Mouse (Mus musculus): ENCODE results near the gene Drd4. TPM values are rescaled to one million over a fixed set of nuclear protein-coding genes. Genes with fewer than 3 reads are reported as not detected.

Drd4 gene
- polyA plus RNA-seq, 1 experiment from 2014 or later, result 0.14 TPM

Other genes with a start within 250 kb of the Drd4 start
- 18.8 and 19.5 TPM in 2 replicates for gene B4galnt4, start 230.9 kb upstream of the Drd4 start, polyA plus RNA-seq (2014; fragmentation: Nextera tagmentation; extraction: Ambion mirVana)
- gene Pkp3, start 213.8 kb upstream of the Drd4 start, polyA plus RNA-seq (2014; fragmentation: Nextera tagmentation; extraction: Ambion mirVana), result 0.82 and 0.84 TPM in 2 replicates
- 1.2 and 1.8 TPM in 2 replicates for gene Sigirr, start 191.4 kb upstream of the Drd4 start, polyA plus RNA-seq (2014; fragmentation: Nextera tagmentation; extraction: Ambion mirVana)
- gene Ano9, start 174.2 kb upstream of the Drd4 start, polyA plus RNA-seq (2014; fragmentation: Nextera tagmentation; extraction: Ambion mirVana), result 0.12 TPM in 1 of 2 replicates, not detected in the other
- 68.6 and 70.7 TPM in 2 replicates for gene Ptdss2, start 169.6 kb upstream of the Drd4 start, polyA plus RNA-seq (2014; fragmentation: Nextera tagmentation; extraction: Ambion mirVana)
- gene Rnh1, start 119.1 kb upstream of the Drd4 start, polyA plus RNA-seq (2014; fragmentation: Nextera tagmentation; extraction: Ambion mirVana), result 54.6 and 56.7 TPM in 2 replicates
- gene Hras, start 98.0 kb upstream of the Drd4 start, polyA plus RNA-seq (2014; fragmentation: Nextera tagmentation; extraction: Ambion mirVana), result 86.1 and 103 TPM in 2 replicates
- gene Lrrc56, start 97.8 kb upstream of the Drd4 start, polyA plus RNA-seq (2014; fragmentation: Nextera tagmentation; extraction: Ambion mirVana), result 7.5 and 8.8 TPM in 2 replicates
- gene Lmntd2, start 77.9 kb upstream of the Drd4 start, polyA plus RNA-seq (2014; fragmentation: Nextera tagmentation; extraction: Ambion mirVana), result 2.1 and 2.5 TPM in 2 replicates
- 33.5 and 38.3 TPM in 2 replicates for gene Rassf7, start 76.1 kb upstream of the Drd4 start, polyA plus RNA-seq (2014; fragmentation: Nextera tagmentation; extraction: Ambion mirVana)
- 59.6 and 78.3 TPM in 2 replicates for gene Phrf1, start 63.2 kb upstream of the Drd4 start, polyA plus RNA-seq (2014; fragmentation: Nextera tagmentation; extraction: Ambion mirVana)
- 0.81 and 1.4 TPM in 2 replicates for gene Irf7, start 25.5 kb upstream of the Drd4 start, polyA plus RNA-seq (2014; fragmentation: Nextera tagmentation; extraction: Ambion mirVana)
- not detected in 2 replicates for gene Cdhr5, start 15.2 kb upstream of the Drd4 start, polyA plus RNA-seq (2014; fragmentation: Nextera tagmentation; extraction: Ambion mirVana)
- 1.1 TPM in 2 replicates for gene Sct, start 12.9 kb upstream of the Drd4 start, polyA plus RNA-seq (2014; fragmentation: Nextera tagmentation; extraction: Ambion mirVana)
- 61.6 and 66.9 TPM in 2 replicates for gene Deaf1, start 35.7 kb downstream of the Drd4 start, polyA plus RNA-seq (2014; fragmentation: Nextera tagmentation; extraction: Ambion mirVana)
- gene Tmem80, start 35.7 kb downstream of the Drd4 start, polyA plus RNA-seq (2014; fragmentation: Nextera tagmentation; extraction: Ambion mirVana), result 31.4 and 34.4 TPM in 2 replicates
- 0.97 and 1.3 TPM in 2 replicates for gene Eps8l2, start 46.9 kb downstream of the Drd4 start, polyA plus RNA-seq (2014; fragmentation: Nextera tagmentation; extraction: Ambion mirVana)
- 386 and 400 TPM in 2 replicates for gene Taldo1, start 100.2 kb downstream of the Drd4 start, polyA plus RNA-seq (2014; fragmentation: Nextera tagmentation; extraction: Ambion mirVana)
- 34.0 and 36.1 TPM in 2 replicates for gene Gatd1, start 122.1 kb downstream of the Drd4 start, polyA plus RNA-seq (2014; fragmentation: Nextera tagmentation; extraction: Ambion mirVana)
- 5.8 and 5.9 TPM in 2 replicates for gene Cend1, start 137.5 kb downstream of the Drd4 start, polyA plus RNA-seq (2014; fragmentation: Nextera tagmentation; extraction: Ambion mirVana)
- gene Slc25a22, start 145.9 kb downstream of the Drd4 start, polyA plus RNA-seq (2014; fragmentation: Nextera tagmentation; extraction: Ambion mirVana), result 31.2 and 31.9 TPM in 2 replicates
- gene Pidd1, start 152.0 kb downstream of the Drd4 start, polyA plus RNA-seq (2014; fragmentation: Nextera tagmentation; extraction: Ambion mirVana), result 7.4 and 7.8 TPM in 2 replicates
- gene Rplp2, start 155.4 kb downstream of the Drd4 start, polyA plus RNA-seq (2014; fragmentation: Nextera tagmentation; extraction: Ambion mirVana), result 891 and 959 TPM in 2 replicates
- 12.7 and 14.0 TPM in 2 replicates for gene Pnpla2, start 163.2 kb downstream of the Drd4 start, polyA plus RNA-seq (2014; fragmentation: Nextera tagmentation; extraction: Ambion mirVana)
- 2.7 and 5.3 TPM in 2 replicates for gene Cracr2b, start 169.1 kb downstream of the Drd4 start, polyA plus RNA-seq (2014; fragmentation: Nextera tagmentation; extraction: Ambion mirVana)
- 32.5 and 36.6 TPM in 2 replicates for gene Cd151, start 175.4 kb downstream of the Drd4 start, polyA plus RNA-seq (2014; fragmentation: Nextera tagmentation; extraction: Ambion mirVana)
- gene Polr2l, start 183.1 kb downstream of the Drd4 start, polyA plus RNA-seq (2014; fragmentation: Nextera tagmentation; extraction: Ambion mirVana), result 63.5 and 74.2 TPM in 2 replicates
- gene Tspan4, start 183.2 kb downstream of the Drd4 start, polyA plus RNA-seq (2014; fragmentation: Nextera tagmentation; extraction: Ambion mirVana), result 26.9 and 28.6 TPM in 2 replicates
- 23.3 and 26.4 TPM in 2 replicates for gene Chid1, start 247.9 kb downstream of the Drd4 start, polyA plus RNA-seq (2014; fragmentation: Nextera tagmentation; extraction: Ambion mirVana)